In genomic region chr8:110351909-110352308, GRCm38 (mm10) we compare ENCODE assay signal across 18 mouse cellular contexts.
A peak's percentile ranks its signal among the peaks of the same experiment; 100 is the strongest.
DNase-seq lines count a peak whose midpoint lies in the region; TF ChIP-seq lines count a peak whose summit lies in the region.
"Had no signal": no experiment of that assay in that cellular context is flagged by ENCODE, and none has a peak within 500 bp of the region (broad histone marks: within the 10 kb centered on the region; RNA-seq: fewer than 3 reads in every experiment).

No protein-coding gene starts in this region.

- H3K79me2 ChIP-seq in CH12.LX (replicated peaks; ENCODE audit: control insufficient read depth, extremely low read depth, insufficient read depth, poor library complexity, severe bottlenecking): no peaks in the 10 kb centered on the region

- TF ChIP-seq CTCF in CH12.LX (conservative IDR thresholded peaks at IDR 0.05 in 1 of 2, IDR thresholded peaks at IDR 0.05 in 1 of 2; ENCODE audit: low read depth in 2 of 2, low read length in 2 of 2): no peak
- TF ChIP-seq CTCF in lung, adult 2 months (IDR thresholded peaks at IDR 0.05; ENCODE audit: insufficient read depth, low read length): no peak

- no peak for TF ChIP-seq POLR2A in CH12.LX (IDR thresholded peaks at IDR 0.05; ENCODE audit: low read depth, low read length)
- TF ChIP-seq POLR2A in lung, adult 2 months (IDR thresholded peaks at IDR 0.05; ENCODE audit: borderline replicate concordance, extremely low read depth, low read depth, low read length): no peak

- H3K9ac ChIP-seq in CH12.LX (ENCODE audit: insufficient read depth, low read depth): peak overlapping the region; percentile 42; the same call in 1 of the 2 replicates

- H3K4me3 ChIP-seq in CH12.LX (replicated peaks in 1 of 3; ENCODE audit: low read depth in 2 of 3, low read length in 2 of 3, poor library complexity in 1 of 3): peak overlapping the region in 1 of 3 experiments; percentile 59
- H3K4me3 ChIP-seq in lung, adult 2 months (replicated peaks; ENCODE audit: extremely low read depth, low read depth, low read length): no peak overlapping the region

- WGBS in lung, adult 2 months: 85% methylated on average over 5 of the region's 5 CpGs

- TF ChIP-seq EP300 in CH12.LX (IDR thresholded peaks at IDR 0.05; ENCODE audit: low read length): no peak; the same call in 1 of the 2 replicates

- no peak for TF ChIP-seq RAD21 in CH12.LX (IDR thresholded peaks at IDR 0.05; ENCODE audit: low read depth, low read length)

- dilution Hi-C loops in CH12.LX (cut with MboI; ENCODE audit: extremely low pct_ligation_motif_present, extremely low pct_unique_long_range_greater_than_20kb, low sequenced_read_pairs): no loop called here

- H3K27ac ChIP-seq in CH12.LX (ENCODE audit: insufficient read depth, low read depth): no peak overlapping the region

- H3K36me3 ChIP-seq in CH12.LX (replicated peaks in 1 of 2; ENCODE audit: control insufficient read depth in 1 of 2, insufficient read depth in 1 of 2, low read length in 1 of 2): peaks cover 0 to 13% of the 10 kb centered on the region in 2 experiments
- H3K36me3 ChIP-seq: G1E had no signal

- H3K4me2 ChIP-seq in CH12.LX (ENCODE audit: insufficient read depth, low read depth, poor library complexity, severe bottlenecking): peak overlapping the region; percentile 8; the same call in 1 of the 2 replicates

- no peaks in the 10 kb centered on the region for H3K9me3 ChIP-seq in CH12.LX (replicated peaks; ENCODE audit: low read length)

- H3K27me3 ChIP-seq in CH12.LX (replicated peaks): no peaks in the 10 kb centered on the region

- peaks cover 2 to 52% of the 10 kb centered on the region in 2 experiments; a peak in 3 of 4 replicates for H3K4me1 ChIP-seq in CH12.LX (ENCODE audit: control insufficient read depth in 1 of 2, insufficient read depth in 2 of 2)
- no peaks in the 10 kb centered on the region for H3K4me1 ChIP-seq in lung, adult 2 months (ENCODE audit: control insufficient read depth, insufficient read depth, low read length)

- DNase-seq in heart, adult 11 months: peak; percentile 37
- no peak for DNase-seq in heart, adult 9 months (ENCODE audit: low spot score in 2 of 2)
- DNase-seq in testis, postnatal 10 days (ENCODE audit: low spot score): peak; percentile 7
- no peak for DNase-seq in testis, postnatal 14 days (ENCODE audit: low spot score)
- peak; percentile 34 for DNase-seq in CH12.LX (ENCODE audit: extremely low read depth)
- DNase-seq in lung, adult 2 months: no peak
- DNase-seq: adrenal gland, adult 2 months; adrenal gland, adult 8-10 months; adrenal gland, postnatal 10 days; adrenal gland, postnatal 14 days; adrenal gland, postnatal 25 days; adrenal gland, postnatal 36 days; B cell, adult 2 months; cerebellum, adult 11 months; cerebellum, adult 11-12 months; cerebellum, adult 18-20 months; cerebellum, adult 2 months had no signal

- in situ Hi-C loops in CH12.LX (cut with MboI; ENCODE audit: low pct_ligation_motif_present, low pct_unique_long_range_greater_than_20kb, low sequenced_read_pairs): no loop called here

TF ChIP-seq in CH12.LX, 34 proteins besides CTCF, POLR2A, EP300 and RAD21:
- TF ChIP-seq ZNF384 (IDR thresholded peaks at IDR 0.05; ENCODE audit: low read depth, low read length): peak; percentile 47; the same call in 1 of the 2 replicates
- 0 out of 2 replicates have a peak, but pooled peaks have one; percentile 16 for TF ChIP-seq ETS1 (conservative IDR thresholded peaks at IDR 0.05; ENCODE audit: low read depth, low read length)
- peak; percentile 35; the same call in 1 of the 2 replicates for TF ChIP-seq BHLHE40 (IDR thresholded peaks at IDR 0.05; ENCODE audit: low read depth, low read length)
- peak; percentile 77 for TF ChIP-seq MAX (IDR thresholded peaks at IDR 0.05; ENCODE audit: low read length)
- peak; percentile 86 for TF ChIP-seq MYC (IDR thresholded peaks at IDR 0.05; ENCODE audit: low read depth, low read length)
- TF ChIP-seq NRF1 (IDR thresholded peaks at IDR 0.05; ENCODE audit: low read depth, low read length): no peak
- no peak for TF ChIP-seq USF1 (IDR thresholded peaks at IDR 0.05; ENCODE audit: low read depth, low read length)
- no peak for TF ChIP-seq HCFC1 (IDR thresholded peaks at IDR 0.05; ENCODE audit: low read depth, low read length)
- peak; percentile 75; the same call in 1 of the 2 replicates for TF ChIP-seq MXI1 (IDR thresholded peaks at IDR 0.05; ENCODE audit: low read depth, low read length)

Comparison
In these comparisons a context has a peak if more than half of its experiments do, and no peak if none do; other contexts are left out.
1. DNase-seq: peak in heart, adult 11 months (single experiment), testis, postnatal 10 days (single experiment) and CH12.LX (single experiment); none in heart, adult 9 months (0 of 2), testis, postnatal 14 days (single experiment) and lung, adult 2 months (single experiment).